Mouse (Mus musculus): ENCODE data around the gene Btf3. TPM values are rescaled to one million over a fixed set of nuclear protein-coding genes. Genes with fewer than 3 reads are reported as not detected.

The Btf3 gene
- 498 and 539 TPM in 2 replicates for polyA plus RNA-seq (2014; fragmentation: Nextera tagmentation; extraction: Ambion mirVana)

DNA sequence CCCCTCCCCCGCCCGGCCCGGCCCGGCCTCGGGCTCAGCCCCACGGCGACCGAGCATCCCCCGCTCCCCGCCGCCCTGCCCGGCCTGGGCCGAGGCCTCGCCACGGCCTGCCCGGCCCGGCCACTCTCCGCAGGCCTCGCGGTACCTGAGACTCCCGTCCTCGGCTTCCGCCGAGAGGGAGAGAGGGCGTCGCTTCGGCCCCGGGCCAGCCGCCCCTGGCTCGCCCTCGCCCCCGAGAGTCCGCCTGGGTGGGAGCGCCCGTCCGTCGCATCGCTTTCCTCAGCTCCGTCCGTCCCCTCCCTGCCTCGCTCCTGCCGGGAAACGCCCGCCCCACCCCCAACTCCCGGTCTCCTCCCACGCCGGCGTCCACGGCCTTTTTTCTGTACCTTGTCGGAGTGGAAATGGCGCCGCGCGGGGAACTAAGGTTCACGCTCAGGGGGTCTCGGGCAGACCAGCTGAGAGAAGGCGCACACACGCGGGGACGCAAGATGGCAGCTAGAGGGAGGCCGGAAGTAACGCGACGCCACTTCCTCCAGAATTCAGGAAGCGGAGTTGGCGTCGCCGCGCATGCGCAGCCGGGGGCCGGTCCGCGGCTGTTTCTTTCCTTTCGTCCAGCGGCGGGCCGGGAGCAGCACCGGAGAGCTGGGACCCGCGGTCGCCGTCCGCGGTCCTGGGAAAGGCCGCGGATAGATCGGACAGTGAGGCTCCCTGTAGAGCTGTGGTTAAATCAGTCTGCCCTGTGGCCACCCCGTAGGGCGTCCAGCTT is at the start of gene Btf3:
Gene Btf3 (minus strand): TSS at position 527 of the 766 bp plus-strand sequence.
- Histone ChIP-seq H3K9me3 (ENCODE audit: control insufficient read depth, low read length) (no peaks in the 10 kb centered on the region), H3K36me3 (replicated peaks; ENCODE audit: control insufficient read depth, insufficient read depth) (peaks cover 33% of the 10 kb centered on the region), H3K9ac (peak within 1 kb of the TSS; percentile 95), H3K27ac (peak within 1 kb of the TSS; percentile 80), H3K4me1 (replicated peaks; ENCODE audit: control insufficient read depth, insufficient read depth, low read length) (peaks cover 23% of the 10 kb centered on the region), H3K27me3 (ENCODE audit: control insufficient read depth, insufficient read depth, low read length) (no peaks in the 10 kb centered on the region), H3K4me3 (replicated peaks; ENCODE audit: low read length) (peak within 1 kb of the TSS; percentile 99), H3K4me2 (replicated peaks) (peak within 1 kb of the TSS; percentile 87)
- ATAC-seq (ENCODE audit: low FRiP score): peak; percentile 94
- DNase-seq (ENCODE audit: low spot score): peak; percentile 94
- 0% methylated on average over 78 of the region's 90 CpGs for WGBS

DNA sequence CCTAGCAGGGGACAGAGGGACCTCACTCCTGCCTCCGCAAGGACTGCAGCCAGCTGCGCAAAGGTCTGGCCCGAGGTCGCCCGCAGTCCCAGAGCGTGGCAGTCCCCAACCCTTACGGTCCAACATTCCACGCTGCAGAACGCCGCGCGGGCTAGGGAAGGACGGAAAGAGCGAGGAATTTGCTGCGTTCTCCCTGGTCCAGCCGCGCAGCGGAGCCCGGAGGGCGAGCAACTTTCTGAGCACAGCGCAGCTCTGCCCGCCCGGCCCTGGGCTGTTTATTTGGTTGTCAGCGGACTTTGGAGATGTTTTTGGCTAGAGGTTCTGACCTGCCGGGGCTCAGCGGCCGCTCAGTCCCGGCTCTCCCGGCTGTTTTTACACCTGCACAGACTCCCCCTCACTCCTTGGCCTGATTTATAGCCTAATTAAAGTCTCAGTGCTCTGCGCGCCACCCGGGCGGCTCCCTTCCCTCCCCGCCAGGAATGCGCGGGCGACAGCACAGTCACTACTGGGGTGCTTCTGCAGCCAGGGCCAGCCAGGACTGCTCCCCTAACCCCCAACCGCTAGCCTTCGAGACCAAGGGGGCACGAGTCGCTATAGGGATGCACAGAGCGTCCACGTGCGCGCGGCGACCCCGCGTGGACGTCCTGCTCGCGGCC is 49.1 kb upstream of the Btf3 start:
- Histone ChIP-seq H3K9me3 (ENCODE audit: control insufficient read depth, low read length) (0 out of 2 replicates have a peak, but pooled peaks cover 4% of the 10 kb centered on the region), H3K36me3 (replicated peaks; ENCODE audit: control insufficient read depth, insufficient read depth) (no peaks in the 10 kb centered on the region), H3K4me2 (replicated peaks) (peak overlapping the region; percentile 25), H3K27me3 (ENCODE audit: control insufficient read depth, insufficient read depth, low read length) (peaks cover 92% of the 10 kb centered on the region), H3K4me3 (replicated peaks; ENCODE audit: low read length) (peak overlapping the region; percentile 3; the same call in 1 of the 2 replicates), H3K27ac (no peak overlapping the region), H3K4me1 (replicated peaks; ENCODE audit: control insufficient read depth, insufficient read depth, low read length) (no peaks in the 10 kb centered on the region), H3K9ac (no peak overlapping the region)
- DNase-seq (ENCODE audit: low spot score) (no peak), ATAC-seq (ENCODE audit: low FRiP score) (peak; percentile 64; the same call in 1 of the 2 replicates)
- under 1% methylated on average over 50 of the region's 52 CpGs for WGBS

DNA sequence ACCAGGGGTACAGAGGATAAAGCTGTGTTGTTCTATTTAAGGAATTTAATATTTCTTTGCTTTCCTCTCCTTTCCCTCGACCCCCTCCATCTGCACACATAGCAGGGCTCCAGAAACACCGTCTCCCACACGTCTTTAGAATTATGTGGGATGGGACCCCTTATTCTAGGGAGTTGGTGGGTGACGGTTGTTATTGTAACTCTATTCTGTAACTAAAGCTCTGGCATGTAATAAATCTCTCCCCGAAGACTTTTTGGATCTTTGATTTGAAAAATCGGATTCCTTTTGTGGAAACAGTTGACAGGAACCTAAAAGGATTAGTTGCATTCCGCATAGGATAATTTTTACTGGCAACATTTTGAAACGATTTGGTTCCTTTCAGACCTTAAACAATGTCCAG is 48.3 kb upstream of the Btf3 start:
- H3K4me1 ChIP-seq (replicated peaks; ENCODE audit: control insufficient read depth, insufficient read depth, low read length): no peaks in the 10 kb centered on the region
- H3K36me3 ChIP-seq (replicated peaks; ENCODE audit: control insufficient read depth, insufficient read depth): no peaks in the 10 kb centered on the region
- peaks cover 93% of the 10 kb centered on the region for H3K27me3 ChIP-seq (ENCODE audit: control insufficient read depth, insufficient read depth, low read length)
- DNase-seq (ENCODE audit: low spot score) (no peak), ATAC-seq (ENCODE audit: low FRiP score) (no peak)
- H3K4me2 ChIP-seq (replicated peaks): no peak overlapping the region
- H3K4me3 ChIP-seq (replicated peaks; ENCODE audit: low read length): no peak overlapping the region
- 1% methylated on average over 8 of the region's 8 CpGs for WGBS
- no peak overlapping the region for H3K27ac ChIP-seq
- H3K9me3 ChIP-seq (ENCODE audit: control insufficient read depth, low read length): 0 out of 2 replicates have a peak, but pooled peaks cover 4% of the 10 kb centered on the region
- H3K9ac ChIP-seq: no peak overlapping the region

DNA sequence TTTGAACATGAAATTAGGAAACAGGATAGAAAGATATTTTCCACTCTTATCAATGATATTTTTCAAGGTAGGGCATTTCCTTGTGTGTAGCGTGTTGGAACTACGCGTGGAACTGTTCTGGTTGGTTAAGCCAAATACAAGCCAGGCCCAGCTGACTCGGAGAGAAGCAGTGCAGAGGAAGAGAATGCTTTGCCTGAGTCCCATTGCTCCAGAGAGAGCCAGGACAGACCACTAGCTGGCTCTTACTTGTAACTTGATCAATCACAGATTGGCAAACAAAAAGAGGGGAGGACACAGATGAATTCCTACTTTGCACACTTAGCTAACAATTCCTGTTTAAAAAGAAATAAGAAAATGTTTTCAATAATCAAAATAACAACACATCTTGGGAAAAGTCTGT is 46.2 kb upstream of the Btf3 start:
- Histone ChIP-seq H3K4me2 (replicated peaks) (no peak overlapping the region), H3K4me1 (replicated peaks; ENCODE audit: control insufficient read depth, insufficient read depth, low read length) (no peaks in the 10 kb centered on the region), H3K9me3 (ENCODE audit: control insufficient read depth, low read length) (no peaks in the 10 kb centered on the region), H3K9ac (no peak overlapping the region), H3K27ac (no peak overlapping the region), H3K27me3 (ENCODE audit: control insufficient read depth, insufficient read depth, low read length) (peaks cover 92% of the 10 kb centered on the region), H3K36me3 (replicated peaks; ENCODE audit: control insufficient read depth, insufficient read depth) (no peaks in the 10 kb centered on the region), H3K4me3 (replicated peaks; ENCODE audit: low read length) (no peak overlapping the region)
- 2% methylated on average over 4 of the region's 4 CpGs for WGBS
- DNase-seq (ENCODE audit: low spot score) (no peak), ATAC-seq (ENCODE audit: low FRiP score) (no peak)

DNA sequence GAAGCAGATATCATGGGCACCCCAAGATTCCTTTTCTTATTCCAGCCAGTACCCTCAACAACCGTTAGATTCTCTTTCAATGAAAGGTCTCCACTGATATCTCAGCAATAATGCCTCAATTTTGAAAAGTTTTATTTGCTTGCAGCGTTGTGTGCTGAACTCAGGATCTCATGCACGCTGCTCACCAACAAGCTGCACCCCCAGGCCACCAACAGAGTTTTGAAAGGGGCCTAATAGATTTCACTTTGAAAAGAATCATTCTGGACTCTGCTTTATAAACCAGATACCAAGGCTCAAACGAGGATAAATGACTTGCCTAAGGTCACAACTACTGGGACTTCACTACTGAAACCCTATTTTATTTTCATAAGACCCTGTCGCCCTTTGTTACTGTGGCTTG is 44.4 kb upstream of the Btf3 start:
- Histone ChIP-seq H3K9ac (no peak overlapping the region), H3K9me3 (ENCODE audit: control insufficient read depth, low read length) (no peaks in the 10 kb centered on the region), H3K4me1 (replicated peaks; ENCODE audit: control insufficient read depth, insufficient read depth, low read length) (no peaks in the 10 kb centered on the region), H3K27me3 (ENCODE audit: control insufficient read depth, insufficient read depth, low read length) (peaks cover 89% of the 10 kb centered on the region), H3K4me2 (replicated peaks) (no peak overlapping the region), H3K36me3 (replicated peaks; ENCODE audit: control insufficient read depth, insufficient read depth) (no peaks in the 10 kb centered on the region), H3K27ac (no peak overlapping the region), H3K4me3 (replicated peaks; ENCODE audit: low read length) (no peak overlapping the region)
- DNase-seq (ENCODE audit: low spot score) (no peak), ATAC-seq (ENCODE audit: low FRiP score) (no peak)
- 6% methylated on average over 5 of the region's 5 CpGs for WGBS

DNA sequence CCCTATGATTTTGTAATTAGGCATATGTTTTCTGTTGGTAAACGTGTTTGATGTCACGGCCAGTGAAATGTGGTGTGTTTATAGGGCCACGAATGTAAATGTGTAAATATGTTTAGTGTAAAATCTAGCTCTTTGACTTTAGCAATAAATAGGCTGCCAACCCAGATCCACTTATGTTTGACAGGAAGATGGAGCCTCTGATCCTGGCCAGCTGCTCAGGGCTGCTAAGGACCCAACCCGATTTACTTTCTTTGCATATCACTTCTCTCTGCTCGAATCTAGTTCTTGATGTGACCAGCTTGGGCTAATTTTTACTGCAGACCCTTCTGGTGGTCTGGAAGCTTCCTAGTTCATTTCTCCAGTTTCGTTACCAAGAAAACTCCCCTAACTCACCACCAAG is 43.6 kb upstream of the Btf3 start:
- WGBS: 2% methylated on average over 6 of the region's 6 CpGs
- DNase-seq (ENCODE audit: low spot score) (no peak), ATAC-seq (ENCODE audit: low FRiP score) (no peak)
- Histone ChIP-seq H3K4me2 (replicated peaks) (no peak overlapping the region), H3K4me1 (replicated peaks; ENCODE audit: control insufficient read depth, insufficient read depth, low read length) (0 out of 2 replicates have a peak, but pooled peaks cover 1% of the 10 kb centered on the region), H3K4me3 (replicated peaks; ENCODE audit: low read length) (no peak overlapping the region), H3K27me3 (ENCODE audit: control insufficient read depth, insufficient read depth, low read length) (peaks cover 85% of the 10 kb centered on the region), H3K27ac (no peak overlapping the region), H3K9ac (no peak overlapping the region), H3K9me3 (ENCODE audit: control insufficient read depth, low read length) (no peaks in the 10 kb centered on the region), H3K36me3 (replicated peaks; ENCODE audit: control insufficient read depth, insufficient read depth) (no peaks in the 10 kb centered on the region)

DNA sequence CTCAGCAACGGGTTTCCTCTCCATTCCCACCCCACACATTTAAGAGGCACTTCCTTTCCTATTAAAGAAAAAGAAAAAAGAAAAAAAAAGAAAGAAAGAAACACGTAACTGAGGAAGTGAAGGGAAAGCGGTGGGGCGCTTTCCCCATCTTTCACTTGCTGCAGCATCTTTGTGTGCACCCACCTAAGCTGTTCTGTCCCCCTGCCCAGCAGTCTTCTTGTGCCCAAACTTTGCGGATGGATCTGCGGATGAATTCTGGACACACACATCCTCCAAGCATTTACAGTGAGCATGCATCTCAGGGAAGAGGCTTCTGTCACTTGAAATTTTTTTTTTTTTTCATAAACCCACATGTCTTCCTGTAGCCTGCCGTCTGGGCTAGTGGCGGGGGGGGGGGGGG is 42.5 kb upstream of the Btf3 start:
- Histone ChIP-seq H3K9me3 (ENCODE audit: control insufficient read depth, low read length) (no peaks in the 10 kb centered on the region), H3K4me2 (replicated peaks) (no peak overlapping the region), H3K9ac (no peak overlapping the region), H3K27me3 (ENCODE audit: control insufficient read depth, insufficient read depth, low read length) (peaks cover 83% of the 10 kb centered on the region), H3K36me3 (replicated peaks; ENCODE audit: control insufficient read depth, insufficient read depth) (no peaks in the 10 kb centered on the region), H3K27ac (no peak overlapping the region), H3K4me1 (replicated peaks; ENCODE audit: control insufficient read depth, insufficient read depth, low read length) (peaks cover 5% of the 10 kb centered on the region; the same call in 1 of the 2 replicates), H3K4me3 (replicated peaks; ENCODE audit: low read length) (no peak overlapping the region)
- ATAC-seq (ENCODE audit: low FRiP score) (no peak), DNase-seq (ENCODE audit: low spot score) (no peak)
- under 1% methylated on average over 6 of the region's 8 CpGs for WGBS

DNA sequence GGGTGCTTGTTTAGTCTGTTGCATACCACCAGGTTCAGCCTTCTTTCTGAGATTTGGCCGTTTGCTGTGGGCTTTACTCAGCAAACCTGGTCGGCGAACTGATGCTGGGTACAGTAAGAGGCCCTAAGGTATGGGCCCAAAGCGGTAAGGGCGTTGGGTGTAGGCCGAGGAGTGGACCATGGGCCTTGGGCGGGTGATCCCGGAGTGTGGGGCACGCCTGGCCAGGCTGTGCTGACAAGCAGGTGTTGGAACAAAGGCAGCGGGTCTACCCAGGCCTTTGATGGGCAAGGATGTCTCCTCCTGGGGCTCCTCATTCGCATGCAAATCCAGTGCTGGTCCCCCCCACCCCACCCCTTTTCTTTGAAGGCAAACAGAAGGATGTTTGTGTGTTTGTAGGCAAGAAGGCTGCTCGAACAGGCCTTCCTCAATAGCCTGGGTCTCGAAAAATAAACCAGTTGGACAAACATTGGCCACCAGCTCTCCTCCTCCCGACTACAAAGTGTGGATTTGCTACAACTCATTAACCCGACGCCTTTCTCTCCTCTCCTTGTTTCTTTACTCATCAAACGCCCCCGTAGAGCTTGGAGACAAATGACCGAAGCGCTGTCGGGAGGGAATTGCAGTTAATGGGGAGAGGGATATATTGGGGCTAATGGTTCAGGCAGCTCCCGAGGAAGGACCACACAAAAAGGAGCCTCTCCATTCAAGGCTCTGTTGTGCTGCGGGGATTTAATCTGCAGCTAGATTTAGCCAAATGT is 41.8 kb upstream of the Btf3 start:
- Histone ChIP-seq H3K27ac (no peak overlapping the region), H3K27me3 (ENCODE audit: control insufficient read depth, insufficient read depth, low read length) (peaks cover 84% of the 10 kb centered on the region), H3K9ac (no peak overlapping the region), H3K4me3 (replicated peaks; ENCODE audit: low read length) (no peak overlapping the region; the same call in 1 of the 2 replicates), H3K4me2 (replicated peaks) (0 out of 2 replicates have a peak overlapping the region, but pooled peaks have one; percentile 9), H3K9me3 (ENCODE audit: control insufficient read depth, low read length) (no peaks in the 10 kb centered on the region), H3K36me3 (replicated peaks; ENCODE audit: control insufficient read depth, insufficient read depth) (no peaks in the 10 kb centered on the region), H3K4me1 (replicated peaks; ENCODE audit: control insufficient read depth, insufficient read depth, low read length) (peaks cover 5% of the 10 kb centered on the region; the same call in 1 of the 2 replicates)
- ATAC-seq (ENCODE audit: low FRiP score): no peak
- WGBS: under 1% methylated on average over 23 of the region's 23 CpGs
- DNase-seq (ENCODE audit: low spot score): no peak

All from hindbrain, embryonic 14.5 days (tissue).